Mouse (Mus musculus) embryonic facial prominence, embryonic 14.5 days (tissue): ENCODE measurements around the gene Hoxd10. TPM values are rescaled to one million over a fixed set of nuclear protein-coding genes. Genes with fewer than 3 reads are reported as not detected.

Source experiments
- ATAC-seq: fragments of 200-750 bp; cut with Nextera tagmentation; 2 replicates; pipeline ENCODE4 v1.8.0; 2017; ENCODE audit warnings: low read depth, moderate number of reproducible peaks, moderate TSS enrichment
- DNase-seq: peaks from one replicate; pipeline ENCODE4 v3.0.0-alpha.2; 2015; ENCODE audit warnings: low spot score
- H3K27ac ChIP-seq: fragments of 300-500 bp; sonication (generic); replicated peaks from 2 replicates; pipeline ENCODE4 v1.5.1; 2014; ENCODE audit warnings: low read depth, mild to moderate bottlenecking, low read length, moderate library complexity
- H3K27me3 ChIP-seq: fragments of 300-500 bp; sonication (generic); replicated peaks from 2 replicates; pipeline ENCODE4 v1.6.1; 2014; ENCODE audit warnings: low read length; ENCODE audit not compliant: control insufficient read depth, insufficient read depth
- H3K36me3 ChIP-seq: fragments of 300-500 bp; sonication (generic); 2 replicates; pipeline ENCODE4 v1.6.1; 2014; ENCODE audit warnings: low read length, mixed read lengths; ENCODE audit not compliant: control insufficient read depth, insufficient read depth
- H3K4me1 ChIP-seq: fragments of 300-500 bp; sonication (generic); 2 replicates; pipeline ENCODE4 v1.6.1; 2014; ENCODE audit warnings: antibody characterized with exemption, low read length; ENCODE audit not compliant: control insufficient read depth, insufficient read depth
- H3K4me2 ChIP-seq: fragments of 300-500 bp; sonication (generic); 2 replicates; pipeline ENCODE4 v1.6.1; 2014; ENCODE audit warnings: low read depth, mild to moderate bottlenecking, low read length, moderate library complexity, mixed read lengths
- H3K4me3 ChIP-seq: fragments of 300-500 bp; sonication (generic); 2 replicates; pipeline ENCODE4 v1.5.1; 2014; ENCODE audit warnings: low read depth, mild to moderate bottlenecking, low read length
- H3K9ac ChIP-seq: fragments of 300-500 bp; sonication (generic); 2 replicates; pipeline ENCODE4 v1.6.1; 2014; ENCODE audit warnings: low read depth, mild to moderate bottlenecking, low read length, moderate library complexity, mixed read lengths
- H3K9me3 ChIP-seq: fragments of 300-500 bp; sonication (generic); 2 replicates; pipeline ENCODE4 v1.6.1; 2016; ENCODE audit warnings: low read length; ENCODE audit not compliant: control insufficient read depth
- WGBS: fragments of 180-500 bp; shearing (Covaris S2); extraction: QIAGEN DNeasy Blood & Tissue Kit; methylation state at CpG from one replicate; pipeline ENCODE4 v1.1.7; 2014; 5-methylcytosine and 5-hydroxymethylcytosine counted together
- polyA plus RNA-seq: library from polyadenylated mRNA; unstranded; fragments of >200 nt; fragmentation: Nextera tagmentation; extraction: Ambion mirVana; gene quantifications from 2 replicates; pipeline ENCODE4 v1.2.1, GENCODE M21; 2014

The Hoxd10 gene
- polyA plus RNA-seq, 1 experiment from 2014 or later: 0.45 TPM

DNA sequence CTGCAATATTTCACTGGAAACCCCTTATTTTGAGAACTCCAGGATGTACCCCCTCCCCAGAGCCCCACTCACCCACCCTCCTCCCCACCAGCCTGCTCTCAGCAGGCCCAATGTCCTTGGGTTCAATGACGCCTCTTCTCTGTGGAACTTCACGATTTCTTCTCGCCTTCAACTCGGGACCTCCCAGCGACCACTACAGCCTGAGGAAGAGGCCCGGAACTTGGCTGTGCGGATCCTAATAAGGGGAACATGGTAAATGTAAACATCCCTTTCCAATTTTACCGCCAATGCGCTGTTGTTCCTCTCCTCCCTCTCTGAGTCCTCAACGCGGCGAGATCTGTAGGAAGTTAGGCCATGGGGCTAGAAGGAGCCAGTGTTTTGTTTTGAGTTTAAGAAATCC lies 7.6 kb upstream of the Hoxd10 start:
- peaks cover 99% of the 10 kb centered on the region for H3K27me3 ChIP-seq
- H3K36me3 ChIP-seq: no peaks in the 10 kb centered on the region
- H3K4me3 ChIP-seq: no peak overlapping the region
- H3K9ac ChIP-seq: no peak overlapping the region
- 0 out of 2 replicates have a peak, but pooled peaks cover 4% of the 10 kb centered on the region for H3K4me1 ChIP-seq
- H3K27ac ChIP-seq: no peak overlapping the region
- H3K9me3 ChIP-seq: no peaks in the 10 kb centered on the region
- ATAC-seq (no peak), DNase-seq (no peak)
- H3K4me2 ChIP-seq: no peak overlapping the region
- 1% methylated on average over 12 of the region's 12 CpGs for WGBS

DNA sequence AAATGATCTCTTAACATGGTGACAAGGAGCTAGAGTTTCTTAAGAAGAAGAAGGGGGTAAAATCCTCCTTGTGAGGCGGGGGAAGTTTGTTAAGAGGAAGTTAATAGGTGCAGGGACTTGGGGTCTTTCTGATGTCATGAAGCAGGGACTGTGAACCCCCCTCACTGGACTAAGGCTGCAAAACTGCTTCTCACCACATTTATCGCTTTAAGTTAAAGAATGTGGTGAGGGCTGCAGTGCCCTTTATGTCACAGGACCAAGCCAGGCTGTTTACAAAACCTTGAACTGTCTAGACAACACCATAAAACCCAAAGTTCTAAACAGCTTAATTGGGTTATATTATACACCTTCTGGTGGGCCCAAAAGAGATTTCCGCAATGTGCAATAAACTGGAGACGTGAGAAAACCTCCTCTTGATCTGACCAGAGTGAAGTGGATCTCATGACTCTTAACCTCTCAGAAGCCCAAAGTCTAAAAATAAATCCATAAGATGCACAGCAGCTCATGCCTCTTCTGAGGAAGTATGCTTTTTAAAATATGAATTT lies 6.6 kb upstream of the Hoxd10 start:
- Histone ChIP-seq H3K4me1 (0 out of 2 replicates have a peak, but pooled peaks cover 4% of the 10 kb centered on the region), H3K27ac (no peak overlapping the region), H3K4me2 (no peak overlapping the region), H3K9ac (no peak overlapping the region), H3K27me3 (peaks cover 99% of the 10 kb centered on the region), H3K9me3 (no peaks in the 10 kb centered on the region), H3K36me3 (no peaks in the 10 kb centered on the region), H3K4me3 (no peak overlapping the region)
- 8% methylated on average over 4 of the region's 4 CpGs for WGBS
- no peak for DNase-seq
- ATAC-seq: no peak

DNA sequence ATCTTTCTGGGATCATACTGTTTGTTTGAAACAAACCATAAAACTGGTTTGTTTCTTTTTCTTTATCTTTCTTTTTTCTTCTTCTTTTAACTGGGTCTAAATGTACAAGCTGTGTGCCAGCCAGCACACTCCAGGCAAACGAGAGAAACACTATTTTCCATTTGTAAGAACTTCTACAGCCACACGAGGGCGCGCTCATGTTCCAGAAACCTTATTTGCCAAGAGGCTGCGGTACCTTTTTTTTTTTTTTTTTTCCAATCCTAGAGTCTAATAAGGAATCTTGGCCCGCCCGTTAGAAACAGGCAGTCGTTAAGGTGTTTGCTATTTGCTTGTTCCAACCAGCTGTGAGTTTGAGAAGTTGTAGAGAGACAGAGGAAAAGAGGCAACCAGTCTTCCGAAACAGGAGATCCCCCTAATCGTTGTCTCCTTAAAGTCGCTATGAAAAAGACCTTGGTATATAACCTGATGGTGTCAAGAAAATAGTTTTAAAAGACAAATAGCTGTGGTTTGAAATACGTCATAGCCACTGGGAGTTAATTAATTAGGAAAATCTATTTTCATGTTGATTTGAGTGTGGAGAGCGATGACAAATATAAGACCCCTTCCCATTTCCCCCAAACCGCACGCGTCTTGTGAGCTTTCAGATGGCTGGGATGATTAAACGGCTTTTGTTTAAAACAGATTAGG lies 5.3 kb upstream of the Hoxd10 start:
- Histone ChIP-seq H3K27ac (no peak overlapping the region), H3K9me3 (no peaks in the 10 kb centered on the region), H3K27me3 (peaks cover 97% of the 10 kb centered on the region), H3K36me3 (no peaks in the 10 kb centered on the region), H3K9ac (no peak overlapping the region), H3K4me1 (0 out of 2 replicates have a peak, but pooled peaks cover 4% of the 10 kb centered on the region), H3K4me3 (no peak overlapping the region), H3K4me2 (no peak overlapping the region)
- DNase-seq: peak; percentile 89
- ATAC-seq: no peak
- 5% methylated on average over 17 of the region's 17 CpGs for WGBS

DNA sequence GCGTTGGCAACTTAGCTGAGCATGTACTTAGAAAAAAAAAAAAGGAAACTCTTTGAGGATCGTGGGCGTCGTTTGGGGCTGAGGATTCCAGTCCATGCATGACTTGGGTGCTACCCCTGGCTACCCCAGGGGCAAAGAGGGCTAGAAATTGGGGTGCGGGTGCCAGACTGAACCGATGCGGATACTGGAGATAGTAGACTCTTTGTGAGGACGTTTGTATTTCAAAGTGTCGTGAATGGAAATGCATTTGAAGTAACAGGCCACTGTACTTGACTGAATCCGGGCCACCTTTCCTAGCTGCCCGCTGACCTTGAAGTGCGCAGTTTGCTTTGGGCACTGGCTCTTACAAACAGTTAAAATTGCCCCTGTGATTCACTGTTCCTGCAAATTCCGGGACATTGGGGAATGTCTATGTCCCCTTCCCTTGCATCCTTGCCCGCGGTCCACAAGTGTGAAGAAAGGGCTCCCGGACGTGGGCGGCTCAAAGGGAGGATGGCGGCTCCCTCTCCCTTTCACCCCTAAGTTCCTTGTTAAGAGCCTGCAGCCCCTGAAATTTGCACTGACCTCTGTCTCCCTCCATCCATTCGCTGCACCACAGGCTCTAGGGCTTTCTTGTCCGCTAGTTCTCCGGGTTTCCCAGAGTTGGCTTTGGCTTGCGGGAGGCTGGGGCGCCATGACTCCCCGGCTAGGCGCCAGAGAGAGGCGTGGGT lies 4.6 kb upstream of the Hoxd10 start:
- WGBS: 1% methylated on average over 27 of the region's 27 CpGs
- no peak overlapping the region for H3K27ac ChIP-seq
- ATAC-seq (no peak), DNase-seq (no peak)
- H3K4me3 ChIP-seq: no peak overlapping the region
- no peak overlapping the region for H3K9ac ChIP-seq
- H3K36me3 ChIP-seq: no peaks in the 10 kb centered on the region
- H3K4me1 ChIP-seq: 0 out of 2 replicates have a peak, but pooled peaks cover 4% of the 10 kb centered on the region
- H3K4me2 ChIP-seq: no peak overlapping the region
- H3K9me3 ChIP-seq: no peaks in the 10 kb centered on the region
- H3K27me3 ChIP-seq: peaks cover 97% of the 10 kb centered on the region

DNA sequence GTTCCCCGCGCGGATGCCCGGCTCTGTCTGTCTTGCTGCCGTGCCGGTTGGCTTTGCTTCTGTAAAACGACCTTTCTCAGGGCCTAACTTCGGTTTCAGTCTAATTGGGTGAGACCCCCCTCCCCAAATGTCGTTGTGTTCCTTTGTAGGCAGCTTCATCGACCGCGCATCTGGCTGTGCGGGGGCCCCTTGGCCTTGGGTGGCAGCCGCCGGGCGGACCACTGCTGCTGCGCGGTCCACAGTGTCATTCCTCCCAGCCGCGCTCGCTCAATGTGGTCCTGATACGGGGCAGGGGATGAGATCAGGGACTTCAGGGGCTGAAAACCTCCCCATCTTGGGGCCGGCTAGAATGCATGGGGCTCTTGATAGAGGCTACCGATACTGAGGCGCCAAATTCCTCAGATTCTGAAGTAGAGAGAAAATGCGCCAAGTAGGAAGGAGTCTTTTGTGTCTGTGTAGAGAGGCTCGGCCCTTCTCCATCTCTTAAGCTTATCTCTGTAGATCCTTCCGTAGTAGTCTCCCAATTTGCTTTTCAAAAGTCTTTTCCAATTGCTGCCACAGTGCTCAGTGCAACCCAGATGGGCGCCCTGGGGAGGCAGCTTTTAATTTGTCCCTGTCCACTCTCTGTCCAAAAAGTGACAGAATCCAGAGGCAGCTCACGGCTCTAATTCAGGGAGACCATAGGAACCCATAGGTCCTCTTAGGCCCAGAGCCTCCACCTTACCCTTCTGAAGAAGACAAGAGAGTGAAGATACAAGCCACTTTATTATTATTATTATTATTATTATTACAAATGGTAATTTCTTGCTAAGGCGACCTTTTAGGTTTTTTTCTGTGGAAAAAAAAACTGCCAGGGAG lies 3.8 kb upstream of the Hoxd10 start:
- Histone ChIP-seq H3K36me3 (no peaks in the 10 kb centered on the region), H3K4me2 (no peak overlapping the region), H3K9ac (no peak overlapping the region), H3K27me3 (peaks cover 97% of the 10 kb centered on the region), H3K4me1 (0 out of 2 replicates have a peak, but pooled peaks cover 1% of the 10 kb centered on the region), H3K4me3 (no peak overlapping the region), H3K27ac (no peak overlapping the region), H3K9me3 (no peaks in the 10 kb centered on the region)
- no peak for DNase-seq
- 1% methylated on average over 31 of the region's 31 CpGs for WGBS
- ATAC-seq: no peak

DNA sequence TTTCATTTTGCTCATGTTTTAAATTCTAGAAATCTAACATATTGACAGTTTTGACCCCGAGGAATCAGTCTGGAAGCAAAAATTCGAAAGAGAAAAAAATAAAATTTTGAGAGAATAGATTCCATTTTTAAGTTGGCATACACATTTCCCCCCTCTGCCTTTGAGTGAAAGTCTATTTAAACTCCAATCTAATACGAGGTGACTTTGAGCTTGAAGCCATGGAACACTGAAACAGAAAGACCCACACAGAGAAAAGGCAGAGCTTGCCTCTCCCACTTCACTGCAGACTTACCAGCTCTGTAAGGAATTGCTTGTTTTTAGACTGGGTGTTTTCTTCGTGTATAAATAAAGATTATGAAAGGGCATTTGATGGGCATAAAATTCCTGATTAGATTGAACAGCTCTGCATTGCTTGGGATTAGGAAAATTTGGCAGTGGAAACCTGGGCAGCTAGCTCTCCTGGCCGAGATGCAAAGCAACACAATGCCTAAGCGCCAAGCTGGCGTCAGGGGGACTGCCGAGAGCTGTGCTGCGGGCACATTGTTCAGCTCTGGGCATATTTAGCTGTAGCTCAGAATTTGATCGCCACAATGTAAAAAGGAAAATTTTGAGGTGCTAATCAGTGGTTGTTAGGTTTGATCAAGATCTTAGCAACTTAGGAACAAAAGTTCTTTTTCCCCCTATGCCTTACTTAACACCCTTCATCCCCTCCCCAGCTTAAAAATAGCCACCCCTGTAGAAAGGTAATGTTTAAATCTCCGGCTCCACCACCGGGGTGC lies 2.7 kb upstream of the Hoxd10 start:
- H3K4me2 ChIP-seq: no peak overlapping the region

DNA sequence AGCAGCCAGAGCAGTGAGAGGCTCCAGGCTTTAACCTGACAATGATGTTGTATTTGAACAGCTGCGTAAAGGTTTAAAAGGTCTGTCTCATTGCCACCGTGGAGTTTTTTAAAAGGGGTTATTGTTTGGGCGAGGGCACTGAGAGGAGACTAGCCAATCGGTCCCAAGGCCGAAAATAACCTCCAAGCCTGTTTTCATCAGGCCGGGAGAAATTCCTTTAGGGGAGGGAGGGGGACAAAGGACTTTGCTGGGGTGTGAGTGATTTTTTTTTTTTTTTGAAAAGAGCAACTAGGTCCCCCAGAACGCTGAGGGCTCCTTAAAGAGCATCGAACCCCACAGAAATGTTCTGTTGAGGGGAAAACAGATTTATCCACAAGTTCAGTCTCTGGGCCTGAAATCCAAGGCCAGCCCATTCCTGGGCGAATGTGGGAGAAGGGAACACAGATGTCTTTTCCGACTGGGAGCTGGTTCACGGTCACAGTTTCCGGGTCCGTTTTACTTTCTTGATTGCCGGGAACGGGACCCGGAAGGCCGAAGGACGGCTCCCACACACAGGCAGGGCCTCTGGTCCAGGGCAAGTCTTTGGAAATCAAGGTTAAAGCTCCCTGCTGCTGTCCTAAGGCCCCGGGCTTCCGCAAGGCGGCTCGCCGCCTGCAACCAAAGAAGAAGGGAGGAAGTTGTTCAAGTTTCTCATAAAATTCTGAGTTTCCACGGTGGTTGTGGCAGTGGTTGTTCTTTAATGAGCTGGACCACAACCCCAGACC lies 2.0 kb upstream of the Hoxd10 start:
- Histone ChIP-seq H3K4me1 (no peaks in the 10 kb centered on the region), H3K9me3 (no peaks in the 10 kb centered on the region), H3K4me3 (no peak overlapping the region), H3K4me2 (no peak overlapping the region), H3K9ac (no peak overlapping the region), H3K27me3 (peaks cover 97% of the 10 kb centered on the region), H3K36me3 (no peaks in the 10 kb centered on the region), H3K27ac (no peak overlapping the region)
- ATAC-seq (no peak), DNase-seq (no peak)
- WGBS: 2% methylated on average over 24 of the region's 24 CpGs

More for the DNA sequence above, 2.7 kb upstream of the Hoxd10 start:
- Histone ChIP-seq H3K4me3 (no peak overlapping the region), H3K9ac (no peak overlapping the region), H3K27me3 (peaks cover 97% of the 10 kb centered on the region), H3K36me3 (no peaks in the 10 kb centered on the region), H3K4me1 (no peaks in the 10 kb centered on the region), H3K27ac (no peak overlapping the region), H3K9me3 (no peaks in the 10 kb centered on the region)
- no peak for ATAC-seq
- 4% methylated on average over 12 of the region's 12 CpGs for WGBS
- no peak for DNase-seq
